Mouse (Mus musculus) embryonic facial prominence, embryonic 12.5 days (tissue): ENCODE measurements around the gene Cd200r2. TPM values are rescaled to one million over a fixed set of nuclear protein-coding genes. Genes with fewer than 3 reads are reported as not detected.

Source experiments
- ATAC-seq: fragments of 200-750 bp; cut with Nextera tagmentation; 2 replicates; pipeline ENCODE4 v1.8.0; 2017; ENCODE audit not compliant: insufficient number of reproducible peaks, insufficient read depth, low FRiP score, low TSS enrichment
- H3K27ac ChIP-seq: fragments of 300-500 bp; sonication (generic); 2 replicates; pipeline ENCODE4 v1.5.1; 2016; ENCODE audit warnings: mild to moderate bottlenecking
- H3K27me3 ChIP-seq: fragments of 300-500 bp; sonication (generic); 2 replicates; pipeline ENCODE4 v1.6.1; 2016; ENCODE audit warnings: mild to moderate bottlenecking, moderate library complexity
- H3K36me3 ChIP-seq: fragments of 300-500 bp; sonication (generic); 2 replicates; pipeline ENCODE4 v1.6.1; 2016; ENCODE audit warnings: mild to moderate bottlenecking
- H3K4me1 ChIP-seq: fragments of 300-500 bp; sonication (generic); 2 replicates; pipeline ENCODE4 v1.6.1; 2016
- H3K4me2 ChIP-seq: fragments of 300-500 bp; sonication (generic); replicated peaks from 2 replicates; pipeline ENCODE4 v1.6.1; 2016; ENCODE audit warnings: mild to moderate bottlenecking, moderate library complexity
- H3K4me3 ChIP-seq: fragments of 300-500 bp; sonication (generic); 2 replicates; pipeline ENCODE4 v1.5.1; 2016; ENCODE audit warnings: mild to moderate bottlenecking
- H3K9ac ChIP-seq: fragments of 300-500 bp; sonication (generic); 2 replicates; pipeline ENCODE4 v1.6.1; 2016; ENCODE audit warnings: mild to moderate bottlenecking, moderate library complexity
- H3K9me3 ChIP-seq: fragments of 300-500 bp; sonication (generic); 2 replicates; pipeline ENCODE4 v1.6.1; 2016; ENCODE audit warnings: mild to moderate bottlenecking, moderate library complexity
- WGBS: fragments of 180-500 bp; shearing (Covaris S2); methylation state at CpG from one replicate; pipeline ENCODE4 v1.1.7; 2016; 5-methylcytosine and 5-hydroxymethylcytosine counted together
- polyA plus RNA-seq: library from polyadenylated mRNA; unstranded; fragments of >200 nt; fragmentation: Nextera tagmentation; extraction: Ambion mirVana; gene quantifications from 2 replicates; pipeline ENCODE4 v1.2.1, GENCODE M21; 2016

Cd200r2 gene
- polyA plus RNA-seq, 1 experiment from 2014 or later: not detected

DNA sequence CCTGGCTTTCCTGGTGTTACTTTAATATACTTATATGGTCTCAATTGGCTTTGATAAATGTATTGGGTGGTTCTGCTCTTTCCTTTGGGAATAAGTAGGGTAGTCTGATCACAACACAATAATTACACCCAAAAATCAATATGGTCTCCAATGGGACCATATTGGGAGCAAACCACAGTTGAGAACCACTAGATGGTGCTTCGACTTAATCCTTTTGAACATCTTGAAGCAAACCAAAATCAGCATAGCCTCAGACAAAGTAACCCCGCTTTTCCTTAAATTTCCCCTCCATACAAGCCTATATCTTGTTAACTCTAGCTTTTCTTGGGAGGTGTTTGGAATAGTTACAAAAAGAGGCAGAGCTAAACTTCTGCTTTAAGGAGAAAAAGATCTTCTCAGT, 95.4 kb downstream of the Cd200r2 start:
- no peak overlapping the region for H3K4me2 ChIP-seq
- no peaks in the 10 kb centered on the region for H3K36me3 ChIP-seq
- H3K4me1 ChIP-seq: no peaks in the 10 kb centered on the region
- H3K4me3 ChIP-seq: no peak overlapping the region
- ATAC-seq: no peak
- no peaks in the 10 kb centered on the region for H3K27me3 ChIP-seq
- no peak overlapping the region for H3K27ac ChIP-seq
- WGBS: 85% methylated on average over 2 of the region's 2 CpGs
- no peak overlapping the region for H3K9ac ChIP-seq
- no peaks in the 10 kb centered on the region for H3K9me3 ChIP-seq

DNA sequence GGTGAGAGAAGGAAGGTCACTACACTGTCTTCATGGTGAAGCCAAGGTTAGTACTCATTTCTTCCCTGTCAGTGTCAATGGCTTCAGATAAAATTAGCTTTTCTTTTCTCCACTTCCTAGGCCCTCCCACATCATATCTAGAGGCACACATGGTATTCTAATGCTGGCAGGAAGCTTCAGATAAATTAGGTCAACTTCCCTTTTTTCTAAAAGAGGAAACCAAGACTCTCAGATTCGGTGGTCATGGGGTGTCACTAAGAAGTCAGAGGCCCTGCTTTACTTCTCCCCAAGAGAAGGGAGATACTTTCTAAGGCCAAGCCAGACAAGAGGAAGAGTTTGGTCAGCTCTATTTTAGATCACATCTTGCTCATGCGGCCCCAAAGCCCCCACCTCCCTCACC, 95.9 kb downstream of the Cd200r2 start:
- WGBS: 73% methylated on average over 2 of the region's 2 CpGs

DNA sequence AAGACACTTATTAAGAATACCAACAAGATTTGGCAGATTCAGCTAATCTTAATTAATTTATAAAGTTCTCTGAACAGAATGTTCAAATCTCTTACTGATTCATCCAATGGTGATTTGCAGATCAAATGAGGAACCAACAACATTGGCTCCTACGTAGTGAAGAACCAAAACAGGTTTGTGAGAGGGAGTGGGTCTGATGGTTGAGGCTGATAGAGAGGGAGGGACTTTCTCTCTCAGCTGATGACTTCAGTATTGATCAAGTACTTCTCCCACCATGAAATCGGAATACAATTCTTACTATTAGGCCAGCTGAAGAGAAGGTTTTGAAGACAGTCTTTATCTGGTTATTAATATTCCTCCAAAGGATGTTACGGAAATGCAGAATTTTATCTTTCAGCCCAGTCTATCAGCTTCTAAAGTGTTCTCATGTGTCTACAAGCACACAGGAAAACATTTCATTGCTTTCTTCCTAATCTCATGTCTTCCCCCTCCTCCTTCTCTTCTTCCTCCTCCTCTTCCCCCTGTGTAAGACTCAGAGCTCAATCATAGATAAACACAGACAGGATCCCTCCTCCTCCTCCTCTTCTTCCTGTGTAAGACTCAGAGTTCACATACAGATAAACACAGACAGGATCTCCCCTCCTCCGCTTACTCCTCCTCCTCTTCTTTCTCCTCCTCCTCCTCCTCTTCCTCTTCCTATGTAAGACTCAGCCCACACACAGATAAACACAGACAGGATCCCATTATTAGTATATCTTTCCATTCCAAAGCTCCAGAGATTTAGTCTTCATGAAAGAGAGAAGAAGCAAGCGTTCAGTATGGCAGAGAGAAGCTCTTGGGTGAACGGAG, 97.9 kb downstream of the Cd200r2 start:
- Histone ChIP-seq H3K4me3 (no peak overlapping the region), H3K4me1 (no peaks in the 10 kb centered on the region), H3K9me3 (no peaks in the 10 kb centered on the region), H3K27ac (no peak overlapping the region), H3K9ac (no peak overlapping the region), H3K27me3 (no peaks in the 10 kb centered on the region), H3K4me2 (no peak overlapping the region), H3K36me3 (no peaks in the 10 kb centered on the region)
- ATAC-seq: no peak
- WGBS: 87% methylated on average over 6 of the region's 6 CpGs

More for the DNA sequence above, 95.9 kb downstream of the Cd200r2 start:
- Histone ChIP-seq H3K27me3 (no peaks in the 10 kb centered on the region), H3K9me3 (no peaks in the 10 kb centered on the region), H3K4me2 (no peak overlapping the region), H3K9ac (no peak overlapping the region), H3K27ac (no peak overlapping the region), H3K36me3 (no peaks in the 10 kb centered on the region), H3K4me1 (no peaks in the 10 kb centered on the region), H3K4me3 (no peak overlapping the region)
- ATAC-seq: no peak

DNA sequence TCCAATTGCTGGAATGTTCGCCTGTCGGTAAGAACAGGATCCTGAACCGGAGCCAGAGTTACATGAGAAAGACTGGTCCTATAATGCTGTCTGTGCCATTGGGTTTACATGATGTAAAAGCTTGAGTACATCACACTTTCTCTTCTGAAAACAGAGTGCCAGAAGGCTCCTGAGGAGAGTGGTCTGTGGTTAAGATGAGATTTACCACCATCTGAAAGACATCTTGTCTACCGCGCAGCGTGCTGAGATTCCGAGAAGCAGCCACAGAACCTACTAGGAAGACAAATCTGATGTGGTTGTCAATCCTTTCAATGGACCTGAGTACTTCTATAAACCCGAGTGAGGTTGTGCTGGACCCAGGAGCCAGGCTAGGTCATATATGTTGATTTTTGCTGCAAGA, 98.5 kb downstream of the Cd200r2 start:
- 90% methylated on average over 8 of the region's 8 CpGs for WGBS
- H3K27ac ChIP-seq: no peak overlapping the region
- H3K4me1 ChIP-seq: no peaks in the 10 kb centered on the region
- no peaks in the 10 kb centered on the region for H3K27me3 ChIP-seq
- no peak overlapping the region for H3K4me2 ChIP-seq
- no peak for ATAC-seq
- H3K9ac ChIP-seq: no peak overlapping the region
- H3K9me3 ChIP-seq: no peaks in the 10 kb centered on the region
- no peak overlapping the region for H3K4me3 ChIP-seq
- H3K36me3 ChIP-seq: no peaks in the 10 kb centered on the region

Other genes with a start within 250 kb of the Cd200r2 start
- 12.6 and 12.9 TPM in 2 replicates for gene Nepro, start 142.8 kb upstream of the Cd200r2 start, polyA plus RNA-seq
- gene Gtpbp8, start 120.7 kb upstream of the Cd200r2 start, polyA plus RNA-seq: 28.0 and 33.5 TPM in 2 replicates
- gene Cd200r1, start 101.4 kb upstream of the Cd200r2 start, polyA plus RNA-seq: 0.34 and 0.82 TPM in 2 replicates
- not detected in 2 replicates for gene Cd200r4, start 55.4 kb upstream of the Cd200r2 start, polyA plus RNA-seq
- 0.17 TPM in 1 of 2 replicates, not detected in the other for gene Cd200r3, start 76.6 kb downstream of the Cd200r2 start, polyA plus RNA-seq
- gene Ccdc80, start 226.3 kb downstream of the Cd200r2 start, polyA plus RNA-seq: 38.7 and 49.6 TPM in 2 replicates